Mouse (Mus musculus) testis, postnatal 14 days (tissue): Measurements from ENCODE around the gene Cdkal1.

Source experiments
- DNase-seq: peaks from one replicate; pipeline ENCODE4 v3.0.0; 2021; ENCODE audit warnings: low spot score

Gene Cdkal1

GRCm38 (mm10) chr13:29351023-29351684 lies 504.3 kb downstream of the Cdkal1 start:
- DNase-seq = no peak

GRCm38 (mm10) chr13:29350004-29350403 lies 505.5 kb downstream of the Cdkal1 start:
- DNase-seq = no peak

GRCm38 (mm10) chr13:29349386-29349961 lies 506.0 kb downstream of the Cdkal1 start:
- no peak for DNase-seq

DNA sequence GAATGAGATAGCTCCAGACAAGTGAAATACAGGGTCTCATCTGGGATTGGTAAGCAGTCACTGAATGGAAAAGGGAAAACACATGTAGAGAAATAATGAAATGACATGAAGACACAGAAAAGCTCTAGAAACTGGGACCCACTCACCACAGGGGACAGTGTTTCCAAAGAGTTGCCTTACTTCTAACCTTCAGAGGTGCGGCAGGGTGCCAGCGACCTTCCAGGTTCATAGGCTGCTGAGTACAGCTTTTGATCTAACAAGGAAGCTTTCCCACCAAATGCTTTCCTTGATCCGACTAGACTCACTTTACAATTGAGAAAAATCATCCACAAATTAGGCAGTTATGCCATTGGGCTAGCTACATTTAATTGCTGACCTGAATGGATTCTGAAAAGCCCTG lies 507.1 kb downstream of the Cdkal1 start:
- DNase-seq = no peak

- DNase-seq = no peak
These were observed 522.6 kb downstream of the Cdkal1 start for GRCm38 (mm10) chr13:29332640-29333412.

DNA sequence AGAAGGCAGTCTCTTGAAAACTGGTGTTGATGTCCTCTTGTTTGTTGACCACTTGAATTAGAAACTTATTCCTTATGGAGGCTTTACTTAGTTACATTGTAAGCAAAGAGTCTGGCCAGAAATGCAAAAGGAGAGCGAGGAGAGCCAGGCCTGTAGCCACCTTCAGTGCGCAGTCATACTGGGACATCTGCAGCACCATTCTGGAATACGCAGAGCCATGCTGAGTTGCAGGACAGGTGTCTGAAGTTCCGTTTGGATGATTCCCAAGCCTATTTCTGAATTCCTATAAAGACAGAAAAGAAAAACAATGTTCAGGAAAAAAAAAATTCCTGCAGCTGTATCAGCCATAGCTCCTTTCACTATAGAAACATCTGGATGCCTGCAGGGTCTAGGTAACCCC lies 529.5 kb downstream of the Cdkal1 start:
- no peak for DNase-seq

DNA sequence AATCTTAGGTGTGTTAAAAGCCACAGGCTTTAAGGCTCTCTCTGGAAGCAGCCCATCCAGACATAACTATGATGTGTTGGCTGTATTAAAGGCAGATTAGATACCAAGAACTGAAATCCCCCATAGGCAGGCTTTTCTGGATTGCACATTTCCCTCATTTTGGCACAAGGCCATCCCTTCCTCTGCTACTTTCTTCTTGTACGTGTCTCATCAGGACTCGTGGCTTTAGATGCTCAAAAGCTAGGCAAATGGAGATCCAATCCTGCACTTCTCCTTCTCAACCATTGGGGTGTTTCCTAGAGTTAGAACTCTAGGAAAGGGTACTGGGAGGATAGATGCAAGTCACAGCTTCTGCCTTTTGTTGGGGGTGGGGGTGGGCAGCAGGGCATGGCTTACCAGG lies 535.1 kb downstream of the Cdkal1 start:
- DNase-seq = no peak

DNA sequence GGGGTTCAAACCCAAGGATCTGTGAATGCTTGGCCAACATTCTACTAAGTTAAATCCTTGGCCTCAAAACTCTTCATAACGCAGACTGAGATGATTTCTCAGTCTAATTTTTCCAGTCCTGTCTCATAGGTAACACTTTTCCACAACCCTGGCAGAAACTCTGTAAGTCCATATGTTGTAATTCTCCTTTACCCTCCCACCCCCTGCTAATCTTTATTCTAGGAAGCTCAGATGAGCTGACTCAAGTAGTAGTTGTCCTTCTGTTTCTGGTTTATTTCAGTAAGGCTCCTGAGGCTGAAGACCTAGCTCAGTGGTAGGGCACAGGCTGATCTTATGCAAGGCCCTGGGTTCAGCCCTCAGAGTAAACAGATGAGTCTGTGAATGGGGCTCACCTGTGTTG lies 537.8 kb downstream of the Cdkal1 start:
- DNase-seq = no peak

GRCm38 (mm10) chr13:29316271-29316670 lies 539.2 kb downstream of the Cdkal1 start:
- no peak for DNase-seq

DNA sequence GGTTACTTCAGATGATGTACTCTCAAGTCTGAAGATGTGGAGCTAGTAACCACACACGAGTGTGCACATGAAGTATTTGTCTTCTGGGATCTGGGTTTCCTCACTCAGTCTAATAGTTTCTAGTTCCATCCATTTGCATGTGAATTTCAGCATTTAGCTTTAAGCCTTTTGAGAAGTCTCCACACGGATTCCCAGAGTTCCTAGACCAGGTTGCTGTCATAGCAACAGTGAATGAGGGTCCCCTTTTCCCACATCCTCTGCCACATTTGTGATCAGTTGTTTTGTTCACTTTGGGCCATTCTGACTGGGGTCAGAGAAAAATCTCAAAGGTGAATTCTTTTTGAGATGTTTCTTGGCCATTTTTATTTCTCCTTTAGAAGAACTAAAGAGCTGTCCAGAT lies 543.4 kb downstream of the Cdkal1 start:
- no peak for DNase-seq

DNA sequence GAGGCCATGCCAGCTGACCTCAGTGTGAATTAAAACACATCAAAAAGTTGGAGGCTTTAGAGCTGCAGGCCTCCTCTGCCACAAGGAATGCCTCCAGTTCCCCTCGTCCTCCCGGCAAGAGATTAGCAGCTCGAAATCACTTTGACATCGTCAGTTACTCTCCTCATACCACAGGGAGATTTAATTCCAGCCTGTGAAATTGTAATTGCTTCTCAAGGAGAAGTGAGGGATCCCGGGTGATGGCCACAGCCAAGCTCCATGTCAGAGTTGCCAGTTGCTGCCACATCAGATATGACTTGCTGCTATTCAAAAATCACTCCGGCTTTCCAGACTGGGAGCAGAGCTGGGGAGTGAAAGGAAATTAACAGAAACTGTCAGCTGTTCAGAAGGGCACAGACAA lies 548.1 kb downstream of the Cdkal1 start:
- no peak for DNase-seq

DNA sequence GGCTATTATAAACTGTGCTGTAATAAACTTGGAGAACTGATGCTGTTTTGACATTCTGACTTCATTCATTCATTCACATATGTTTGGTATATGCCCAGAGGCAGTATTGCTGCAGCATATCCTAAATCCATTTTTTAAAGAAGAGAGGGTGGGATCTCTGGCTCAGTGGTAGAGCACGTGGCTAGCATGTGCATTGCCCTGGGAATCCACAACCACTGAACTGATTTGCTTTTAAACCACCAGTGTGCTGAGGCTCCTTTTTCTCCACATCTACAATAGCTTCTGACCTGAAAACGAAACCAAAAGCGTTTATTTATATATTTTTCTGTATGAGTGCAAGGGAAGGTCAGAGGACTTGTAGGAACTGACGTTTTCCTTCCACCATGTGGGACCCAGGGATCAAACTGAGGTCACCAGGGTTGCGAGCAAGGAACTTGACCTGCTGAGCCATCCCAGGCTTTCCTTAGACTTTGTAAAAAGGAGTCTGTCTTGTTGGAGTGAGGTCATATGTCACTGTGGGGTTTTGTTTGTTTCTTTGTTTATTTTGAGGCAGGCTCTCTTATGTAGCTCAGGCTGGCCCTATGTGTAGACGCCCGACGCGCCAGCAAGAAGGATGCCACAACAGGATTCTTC lies 562.8 kb downstream of the Cdkal1 start:
- no peak for DNase-seq

DNA sequence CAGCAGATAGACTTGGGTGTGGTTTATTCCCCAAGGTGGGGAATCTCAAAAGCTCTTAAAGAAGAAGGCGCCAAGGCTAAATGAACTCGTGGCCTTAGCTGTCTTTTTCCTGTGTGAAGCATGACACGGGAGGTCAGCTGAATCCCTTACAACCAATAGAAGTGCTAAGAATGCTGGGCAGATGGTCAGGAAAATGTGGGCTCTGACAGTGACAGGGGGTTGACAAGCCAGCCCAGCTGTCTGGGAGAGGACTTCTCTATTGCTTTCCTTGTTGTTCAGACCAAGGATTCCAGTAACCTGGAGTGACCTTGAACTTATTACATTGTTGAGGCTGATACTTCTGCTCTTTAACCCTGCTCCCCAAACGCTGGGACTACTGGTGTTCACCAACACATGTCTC lies 564.9 kb downstream of the Cdkal1 start:
- no peak for DNase-seq

- no peak for DNase-seq
These were observed 570.4 kb downstream of the Cdkal1 start for GRCm38 (mm10) chr13:29285058-29285457.

GRCm38 (mm10) chr13:29281556-29281955 lies 573.9 kb downstream of the Cdkal1 start:
- no peak for DNase-seq

DNA sequence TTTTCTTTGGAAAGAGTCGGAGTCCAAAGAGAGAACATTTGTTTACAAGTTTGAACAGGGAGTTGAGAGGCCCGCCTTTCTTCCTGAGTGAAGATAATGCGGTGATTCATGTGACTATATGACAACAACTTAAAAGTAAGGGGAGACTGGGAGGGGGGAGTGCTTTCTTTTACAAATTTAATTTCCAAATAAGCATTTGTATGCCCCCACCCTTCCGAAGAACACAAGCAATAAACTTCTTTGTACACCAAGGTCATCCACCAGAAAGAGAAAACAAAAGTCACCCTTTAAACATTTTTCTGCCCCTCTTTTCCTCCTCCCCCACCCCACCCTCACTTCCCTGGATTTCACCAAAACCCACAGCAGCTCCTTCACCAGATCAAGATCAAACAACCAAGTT lies 577.3 kb downstream of the Cdkal1 start:
- DNase-seq = no peak

GRCm38 (mm10) chr13:29274296-29274695 lies 581.2 kb downstream of the Cdkal1 start:
- no peak for DNase-seq

DNA sequence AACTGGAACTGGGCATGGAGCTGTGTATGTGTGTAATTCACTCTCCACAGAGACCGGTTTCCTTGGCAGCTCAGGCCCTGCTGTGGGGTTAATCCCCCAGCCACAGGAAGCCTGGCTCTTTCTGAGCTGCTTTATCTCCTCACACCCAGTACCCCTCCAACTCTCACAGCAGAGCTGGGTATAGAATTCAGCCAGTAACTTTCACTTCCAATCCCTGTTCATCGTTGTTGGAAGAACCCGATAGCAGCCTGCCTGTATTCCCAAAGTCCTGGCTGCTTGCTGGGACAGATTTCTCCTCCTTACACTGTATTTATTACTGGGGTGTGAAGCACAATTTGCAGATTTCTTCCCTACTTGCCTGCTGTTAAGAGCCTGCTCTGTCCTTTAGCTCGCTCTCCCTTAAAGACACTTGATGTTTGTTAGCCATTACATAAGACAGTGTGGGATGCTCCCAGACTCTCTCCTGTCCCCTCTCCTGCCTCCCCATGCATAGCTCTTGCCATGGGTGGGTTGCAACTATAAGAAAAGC lies 581.7 kb downstream of the Cdkal1 start:
- DNase-seq = no peak

DNA sequence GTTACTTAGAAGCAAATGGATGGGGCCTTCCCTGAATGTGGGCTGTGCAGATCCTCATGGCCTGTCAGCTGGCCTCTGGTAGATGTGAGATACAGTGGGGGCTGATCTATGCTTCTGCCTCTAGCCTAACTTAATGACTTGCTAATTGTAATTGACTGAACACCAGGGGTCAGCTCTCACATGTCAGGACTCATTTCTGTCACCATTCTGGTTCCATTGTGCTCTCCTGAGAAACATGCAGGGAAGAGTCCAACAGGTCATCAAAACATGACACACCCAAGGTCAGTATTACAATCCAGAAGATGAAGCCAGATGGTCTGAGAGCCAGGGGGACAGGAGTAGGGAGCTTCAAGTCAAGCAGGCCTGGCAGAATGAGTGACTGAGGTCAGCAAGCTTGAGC lies 584.0 kb downstream of the Cdkal1 start:
- no peak for DNase-seq

DNA sequence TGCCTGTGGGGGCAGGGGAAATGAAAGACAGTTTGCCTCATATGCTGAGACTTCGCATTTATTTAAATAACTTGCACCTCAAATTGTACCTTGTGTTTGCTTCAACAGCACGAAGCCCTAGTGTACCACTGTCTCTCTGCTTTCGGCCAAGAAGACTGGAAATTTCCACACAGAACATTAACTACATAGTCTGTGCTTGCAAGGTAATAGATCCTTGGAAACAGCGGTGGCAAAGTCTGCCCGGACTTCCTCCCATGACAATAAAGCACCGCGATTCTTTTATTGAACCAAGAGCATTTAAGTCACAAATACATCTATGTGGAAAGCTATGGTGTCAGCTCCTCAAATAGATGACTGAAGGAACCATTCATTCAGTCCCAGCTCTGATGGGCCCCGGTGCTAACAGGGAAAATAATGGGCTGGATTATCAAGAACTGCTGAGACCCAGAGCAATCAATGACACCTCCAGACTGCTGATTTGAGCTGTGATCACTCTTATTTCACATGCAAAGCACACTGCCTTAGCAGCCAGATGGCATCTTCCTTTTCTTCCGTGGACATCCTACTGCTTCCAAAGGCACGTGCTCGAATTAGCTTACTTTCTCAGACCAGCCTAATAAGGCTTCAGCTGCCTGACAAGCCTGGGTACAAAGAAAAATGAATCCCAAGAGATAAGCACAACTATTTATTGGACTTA lies 591.3 kb downstream of the Cdkal1 start:
- DNase-seq = no peak

DNA sequence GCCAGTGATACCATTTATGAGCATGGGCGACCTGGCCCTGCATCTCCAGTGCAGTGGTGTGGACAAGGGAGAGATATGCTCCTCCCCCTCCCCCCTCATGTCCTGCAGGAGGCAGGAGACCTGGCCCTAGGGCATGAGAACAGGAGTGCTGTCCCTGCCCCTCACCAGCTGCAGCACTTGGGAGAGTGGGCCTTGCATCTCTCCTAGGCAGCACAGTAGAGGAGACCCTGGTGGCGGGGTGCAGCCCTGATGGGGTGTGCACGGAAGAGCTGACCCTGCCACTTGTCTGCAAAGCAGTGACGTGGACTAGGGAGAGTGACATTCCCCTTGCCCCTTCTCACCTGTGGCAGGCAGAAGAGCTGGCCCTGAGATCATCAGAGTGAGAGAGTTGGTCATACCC lies 593.3 kb downstream of the Cdkal1 start:
- no peak for DNase-seq

GRCm38 (mm10) chr13:29248535-29248934 lies 606.9 kb downstream of the Cdkal1 start:
- DNase-seq = no peak
